Mouse (Mus musculus): ENCODE data around the gene Carmil3. TPM values are rescaled to one million over a fixed set of nuclear protein-coding genes. Genes with fewer than 3 reads are reported as not detected.

Carmil3 gene
- not detected for polyA plus RNA-seq (2014; fragmentation: Illumina TruSeq; extraction: RNeasy Lipid Tissue Mini Kit (QIAGEN cat#74804); ENCODE audit: low read depth, low replicate concordance)

DNA sequence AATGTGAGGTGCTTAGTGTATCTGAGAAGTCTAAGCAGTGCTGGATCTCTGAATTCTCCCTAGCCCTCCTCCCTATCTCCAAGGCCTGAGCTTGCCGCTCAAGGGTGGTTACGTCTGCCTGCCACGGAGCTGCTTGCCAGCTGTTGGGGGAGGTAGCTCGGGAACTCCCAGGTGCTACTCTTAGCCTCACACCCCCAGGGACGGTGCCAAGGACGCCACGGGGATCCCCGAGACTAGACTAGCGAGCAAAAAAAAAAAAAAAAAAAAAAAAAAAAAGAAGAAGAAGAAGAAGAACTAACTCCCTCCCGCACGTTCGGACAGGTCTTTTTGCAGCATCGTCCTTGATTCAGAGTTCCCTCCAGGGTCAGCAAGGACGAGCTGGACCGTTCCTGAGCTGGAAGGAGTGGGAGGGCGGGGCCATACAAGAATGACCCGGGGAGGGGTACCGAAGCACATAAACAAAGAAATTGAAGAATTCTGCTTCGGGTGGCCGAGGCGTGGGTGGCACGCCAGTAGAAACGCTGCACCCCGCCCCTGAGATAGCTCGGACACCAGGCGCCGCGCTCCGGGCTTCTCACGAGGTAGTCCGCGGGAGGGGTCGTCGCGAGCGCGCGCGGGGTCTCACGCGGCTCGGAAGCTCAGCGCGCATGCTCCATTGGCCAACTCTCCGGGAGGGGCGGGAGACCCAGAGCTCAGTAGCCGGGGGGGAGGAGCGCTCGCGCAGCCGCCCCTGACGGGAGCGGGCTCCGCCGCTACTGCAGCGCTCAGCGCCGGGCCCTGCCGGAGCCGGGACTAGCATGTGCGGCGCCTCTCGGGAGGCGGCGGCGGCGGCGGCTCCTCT is at the start of gene Carmil3:
Gene Carmil3, plus strand, starts transcription at position 291 of the 841 bp plus-strand sequence.

DNA sequence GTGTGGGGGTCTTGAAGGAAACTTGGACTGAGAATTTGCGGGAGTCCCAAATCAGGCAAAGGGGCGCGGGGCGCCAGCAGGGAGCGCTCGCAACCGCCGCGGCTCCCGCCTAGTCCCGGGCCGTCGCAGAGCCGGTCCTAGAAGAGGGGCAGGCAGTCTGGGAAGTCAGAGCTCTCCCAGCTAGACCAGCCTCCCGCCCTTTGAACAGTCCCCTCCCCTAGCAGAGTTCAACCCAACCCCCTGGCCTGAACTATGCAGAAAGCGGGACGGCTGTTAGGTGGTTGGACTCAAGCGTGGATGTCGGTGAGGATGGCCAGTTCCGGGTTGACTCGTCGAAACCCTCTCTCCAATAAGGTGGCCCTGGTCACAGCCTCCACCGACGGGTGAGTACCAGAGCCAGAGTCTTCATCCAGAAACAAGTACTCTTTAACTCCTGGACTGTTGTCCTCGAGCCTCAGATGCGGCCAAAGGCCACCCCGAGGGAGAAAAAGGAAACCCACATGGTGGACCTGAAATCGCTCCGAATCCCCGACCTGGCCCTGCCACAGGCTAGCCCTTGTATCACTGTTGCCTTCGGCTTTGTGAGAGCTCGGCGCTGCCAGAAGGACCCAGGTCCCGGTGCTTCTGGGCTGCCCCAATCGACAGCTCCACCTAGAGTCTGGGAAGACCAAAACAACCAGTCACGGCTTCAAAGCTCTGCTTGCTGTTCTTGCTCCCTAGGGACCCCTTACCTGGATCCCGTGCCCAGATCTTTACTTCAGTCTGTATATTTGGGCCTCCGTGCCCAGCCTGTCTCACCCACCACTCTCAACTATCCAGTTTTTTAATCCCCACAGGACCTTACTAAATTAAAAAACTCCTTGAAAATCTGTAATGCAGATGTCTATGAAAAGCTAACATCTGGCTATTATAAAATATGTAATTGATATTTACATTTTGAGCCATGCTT is 11.5 kb upstream of the Carmil3 start, which contains the start of gene Dhrs4:
Gene Dhrs4, plus strand, starts transcription at position 108 of the 949 bp plus-strand sequence.

DNA sequence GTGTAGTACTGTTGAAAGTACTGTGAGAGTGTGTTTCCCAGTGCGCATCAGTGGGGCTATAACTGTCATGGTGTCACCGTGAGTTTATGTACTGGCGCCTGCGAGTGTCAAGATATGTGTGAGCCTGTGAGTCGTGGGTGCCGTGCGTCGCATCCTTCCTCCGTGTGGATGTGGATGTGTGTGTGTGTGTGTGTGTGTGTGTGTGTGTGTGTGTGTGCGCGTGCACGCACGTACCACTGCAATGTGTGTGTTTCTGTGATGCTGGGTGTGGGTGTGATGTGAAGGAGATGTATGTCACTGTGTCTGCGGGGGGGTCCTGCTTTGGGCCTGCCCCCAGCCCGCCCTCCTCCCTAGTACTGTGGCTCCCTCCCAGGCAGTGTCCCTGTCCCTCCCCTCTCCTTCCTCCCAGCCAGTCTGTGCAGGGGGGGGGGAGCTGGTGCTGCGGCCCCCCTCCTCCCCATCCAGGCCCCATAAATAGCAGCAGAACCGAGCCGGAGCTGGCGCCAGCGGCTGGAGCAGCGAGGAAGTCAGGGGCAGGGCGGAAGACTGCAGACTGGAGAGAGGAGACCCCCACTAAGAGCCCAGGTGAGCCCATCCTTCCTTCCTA is 19.8 kb downstream of the Carmil3 start, which contains the start of gene Cpne6:
Gene Cpne6, plus strand, starts transcription at position 321 of the 607 bp plus-strand sequence.

DNA sequence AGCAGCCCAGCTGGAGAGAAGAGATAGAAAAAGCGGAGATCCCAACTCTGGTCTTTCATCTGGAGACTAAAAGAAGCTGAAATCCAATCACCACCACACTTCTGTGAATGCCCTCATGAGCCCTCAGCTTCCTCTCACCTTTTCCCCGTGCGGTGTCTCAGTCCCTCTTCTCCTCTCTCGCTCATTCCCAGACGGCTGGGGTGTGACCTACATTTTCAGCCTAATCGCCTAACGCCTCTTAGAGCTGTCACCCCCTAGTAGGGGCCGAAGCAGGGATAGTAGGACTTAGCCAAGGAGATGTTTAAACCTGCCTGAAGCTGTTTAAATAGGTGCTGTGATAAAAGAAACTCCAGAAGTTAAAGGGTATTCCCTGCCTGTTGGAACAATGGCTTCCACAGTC is 34.3 kb downstream of the Carmil3 start, which contains the start of gene Nrl:
Gene Nrl, minus strand, starts transcription at position 197 of the 400 bp plus-strand sequence.

DNA sequence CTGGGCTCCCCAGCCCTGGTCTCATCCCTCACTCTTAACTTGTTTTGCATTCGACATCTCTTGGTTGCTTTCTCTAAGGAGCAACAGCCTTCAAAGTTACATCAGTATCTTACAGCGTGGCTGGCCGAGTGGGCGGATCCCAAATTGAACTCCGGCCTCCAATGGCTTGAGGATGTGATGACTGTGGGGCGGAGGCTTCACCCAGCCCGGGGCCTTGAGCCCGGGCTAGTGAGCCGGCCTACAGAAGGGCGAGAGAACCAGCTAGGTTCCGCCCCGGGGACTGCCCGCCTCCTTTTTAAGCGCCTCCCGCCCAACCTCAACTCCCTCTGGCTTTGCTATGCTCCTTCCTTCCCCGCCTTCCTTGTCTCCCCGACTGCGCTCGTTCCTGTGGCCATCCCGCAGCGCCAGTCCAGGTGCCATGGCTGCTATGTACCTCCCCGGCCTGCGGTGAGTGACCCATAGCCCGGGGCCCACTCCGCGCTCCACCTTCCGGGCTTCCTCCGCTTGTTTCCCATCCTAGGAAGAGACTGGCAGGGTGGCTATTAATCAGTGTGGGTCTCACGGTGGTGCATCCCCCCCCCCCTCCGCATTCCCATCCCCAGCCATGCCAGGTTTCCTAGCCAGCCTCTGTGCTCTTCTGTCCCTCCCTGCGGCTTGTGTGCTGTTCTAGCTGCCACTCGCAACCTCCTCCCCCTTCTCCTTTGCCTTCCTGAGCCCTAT is 49.8 kb downstream of the Carmil3 start, which contains the start of gene Pck2:
Gene Pck2, plus strand, starts transcription at position 200 of the 720 bp plus-strand sequence.

Other genes starting within 250 kb of the Carmil3 start
- 19.4 TPM for gene Dhrs4, start 11.9 kb upstream of the Carmil3 start, polyA plus RNA-seq (2014; fragmentation: Illumina TruSeq; extraction: RNeasy Lipid Tissue Mini Kit (QIAGEN cat#74804); ENCODE audit: low read depth, low replicate concordance)
- not detected for gene Cpne6, start 19.8 kb downstream of the Carmil3 start, polyA plus RNA-seq (2014; fragmentation: Illumina TruSeq; extraction: RNeasy Lipid Tissue Mini Kit (QIAGEN cat#74804); ENCODE audit: low read depth, low replicate concordance)
- gene Nrl, start 34.3 kb downstream of the Carmil3 start, polyA plus RNA-seq (2014; fragmentation: Illumina TruSeq; extraction: RNeasy Lipid Tissue Mini Kit (QIAGEN cat#74804); ENCODE audit: low read depth, low replicate concordance) = 0.11 TPM
- 0.35 TPM for gene Pck2, start 49.6 kb downstream of the Carmil3 start, polyA plus RNA-seq (2014; fragmentation: Illumina TruSeq; extraction: RNeasy Lipid Tissue Mini Kit (QIAGEN cat#74804); ENCODE audit: low read depth, low replicate concordance)
- 14.7 TPM for gene Dcaf11, start 69.4 kb downstream of the Carmil3 start, polyA plus RNA-seq (2014; fragmentation: Illumina TruSeq; extraction: RNeasy Lipid Tissue Mini Kit (QIAGEN cat#74804); ENCODE audit: low read depth, low replicate concordance)
- not detected for gene A730061H03Rik, start 69.8 kb downstream of the Carmil3 start, polyA plus RNA-seq (2014; fragmentation: Illumina TruSeq; extraction: RNeasy Lipid Tissue Mini Kit (QIAGEN cat#74804); ENCODE audit: low read depth, low replicate concordance)
- gene Fitm1, start 85.0 kb downstream of the Carmil3 start, polyA plus RNA-seq (2014; fragmentation: Illumina TruSeq; extraction: RNeasy Lipid Tissue Mini Kit (QIAGEN cat#74804); ENCODE audit: low read depth, low replicate concordance) = not detected
- gene Psme1, start 87.5 kb downstream of the Carmil3 start, polyA plus RNA-seq (2014; fragmentation: Illumina TruSeq; extraction: RNeasy Lipid Tissue Mini Kit (QIAGEN cat#74804); ENCODE audit: low read depth, low replicate concordance) = 25.6 TPM
- 2.7 TPM for gene Emc9, start 94.7 kb downstream of the Carmil3 start, polyA plus RNA-seq (2014; fragmentation: Illumina TruSeq; extraction: RNeasy Lipid Tissue Mini Kit (QIAGEN cat#74804); ENCODE audit: low read depth, low replicate concordance)
- 17.0 TPM for gene Psme2, start 100.5 kb downstream of the Carmil3 start, polyA plus RNA-seq (2014; fragmentation: Illumina TruSeq; extraction: RNeasy Lipid Tissue Mini Kit (QIAGEN cat#74804); ENCODE audit: low read depth, low replicate concordance)
- 2.1 TPM for gene Rnf31, start 101.1 kb downstream of the Carmil3 start, polyA plus RNA-seq (2014; fragmentation: Illumina TruSeq; extraction: RNeasy Lipid Tissue Mini Kit (QIAGEN cat#74804); ENCODE audit: low read depth, low replicate concordance)
- 2.6 TPM for gene Irf9, start 112.9 kb downstream of the Carmil3 start, polyA plus RNA-seq (2014; fragmentation: Illumina TruSeq; extraction: RNeasy Lipid Tissue Mini Kit (QIAGEN cat#74804); ENCODE audit: low read depth, low replicate concordance)
- 8.3 TPM for gene Rec8, start 127.4 kb downstream of the Carmil3 start, polyA plus RNA-seq (2014; fragmentation: Illumina TruSeq; extraction: RNeasy Lipid Tissue Mini Kit (QIAGEN cat#74804); ENCODE audit: low read depth, low replicate concordance)
- gene Ipo4, start 145.3 kb downstream of the Carmil3 start, polyA plus RNA-seq (2014; fragmentation: Illumina TruSeq; extraction: RNeasy Lipid Tissue Mini Kit (QIAGEN cat#74804); ENCODE audit: low read depth, low replicate concordance) = 67.7 TPM
- gene Gm49378, start 147.2 kb downstream of the Carmil3 start, polyA plus RNA-seq (2014; fragmentation: Illumina TruSeq; extraction: RNeasy Lipid Tissue Mini Kit (QIAGEN cat#74804); ENCODE audit: low read depth, low replicate concordance) = 1.6 TPM
- 5.9 TPM for gene Tm9sf1, start 153.2 kb downstream of the Carmil3 start, polyA plus RNA-seq (2014; fragmentation: Illumina TruSeq; extraction: RNeasy Lipid Tissue Mini Kit (QIAGEN cat#74804); ENCODE audit: low read depth, low replicate concordance)
- gene Tssk4, start 159.5 kb downstream of the Carmil3 start, polyA plus RNA-seq (2014; fragmentation: Illumina TruSeq; extraction: RNeasy Lipid Tissue Mini Kit (QIAGEN cat#74804); ENCODE audit: low read depth, low replicate concordance) = 45.9 TPM
- 4.4 TPM for gene Mdp1, start 169.9 kb downstream of the Carmil3 start, polyA plus RNA-seq (2014; fragmentation: Illumina TruSeq; extraction: RNeasy Lipid Tissue Mini Kit (QIAGEN cat#74804); ENCODE audit: low read depth, low replicate concordance)
- 54.2 TPM for gene Gmpr2, start 181.3 kb downstream of the Carmil3 start, polyA plus RNA-seq (2014; fragmentation: Illumina TruSeq; extraction: RNeasy Lipid Tissue Mini Kit (QIAGEN cat#74804); ENCODE audit: low read depth, low replicate concordance)
- 54.1 TPM for gene Nedd8, start 181.5 kb downstream of the Carmil3 start, polyA plus RNA-seq (2014; fragmentation: Illumina TruSeq; extraction: RNeasy Lipid Tissue Mini Kit (QIAGEN cat#74804); ENCODE audit: low read depth, low replicate concordance)
- 18.0 TPM for gene Tinf2, start 191.2 kb downstream of the Carmil3 start, polyA plus RNA-seq (2014; fragmentation: Illumina TruSeq; extraction: RNeasy Lipid Tissue Mini Kit (QIAGEN cat#74804); ENCODE audit: low read depth, low replicate concordance)
- not detected for gene Tgm1, start 223.3 kb downstream of the Carmil3 start, polyA plus RNA-seq (2014; fragmentation: Illumina TruSeq; extraction: RNeasy Lipid Tissue Mini Kit (QIAGEN cat#74804); ENCODE audit: low read depth, low replicate concordance)
- 0.35 TPM for gene Rabggta, start 231.6 kb downstream of the Carmil3 start, polyA plus RNA-seq (2014; fragmentation: Illumina TruSeq; extraction: RNeasy Lipid Tissue Mini Kit (QIAGEN cat#74804); ENCODE audit: low read depth, low replicate concordance)